10 mouse cellular contexts compared by ENCODE assay signal in the genomic region with DNA sequence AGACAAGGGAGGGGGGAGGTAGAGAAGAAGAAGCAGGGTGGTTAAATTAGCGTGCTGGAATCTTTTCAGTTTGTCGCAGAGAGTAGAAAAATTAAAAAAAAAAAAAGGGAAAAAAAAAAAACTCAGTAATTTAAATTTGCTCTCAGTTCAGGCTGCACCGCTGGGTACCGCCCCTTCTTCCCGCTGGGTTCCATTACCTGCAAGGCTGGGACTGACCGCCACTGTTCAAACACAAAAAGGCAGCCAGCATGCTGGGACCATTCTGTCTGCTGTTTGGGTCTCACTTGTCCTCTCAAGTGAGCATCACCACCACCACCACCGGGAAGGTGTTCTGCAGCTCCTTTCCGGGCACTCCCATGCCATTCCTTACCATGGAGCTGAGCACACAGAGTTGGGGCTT.
DNase-seq lines count a peak whose midpoint lies in the region; ATAC-seq and TF ChIP-seq lines count a peak whose summit lies in the region.
"Had no signal": no experiment of that assay in that cellular context is flagged by ENCODE, and none has a peak within 500 bp of the region (broad histone marks: within the 10 kb centered on the region; RNA-seq: fewer than 3 reads in every experiment).

No protein-coding gene starts in this region.

- TF ChIP-seq CTCF in hindbrain, postnatal 0 days (IDR thresholded peaks at IDR 0.05; ENCODE audit: low read depth), result no peak

- H3K27me3 ChIP-seq in hindbrain, postnatal 0 days (ENCODE audit: insufficient read depth, low read length), result no peaks in the 10 kb centered on the region
- H3K27me3 ChIP-seq in liver, embryonic 12.5 days (replicated peaks), result no peaks in the 10 kb centered on the region
- H3K27me3 ChIP-seq: megakaryocyte, embryonic 14.5 days had no signal

- ATAC-seq in hindbrain, postnatal 0 days, result no peak
- ATAC-seq in liver, embryonic 12.5 days, result no peak

- peak overlapping the region; percentile 40; the same call in 1 of the 2 replicates for H3K9ac ChIP-seq in hindbrain, postnatal 0 days (replicated peaks; ENCODE audit: low read length)
- H3K9ac ChIP-seq in liver, embryonic 12.5 days, result no peak overlapping the region

- H3K36me3 ChIP-seq in hindbrain, postnatal 0 days (ENCODE audit: insufficient read depth, low read length), result no peaks in the 10 kb centered on the region
- no peaks in the 10 kb centered on the region for H3K36me3 ChIP-seq in liver, embryonic 12.5 days

- H3K4me3 ChIP-seq in hindbrain, postnatal 0 days (ENCODE audit: low read length), result peak overlapping the region; percentile 40
- no peak overlapping the region for H3K4me3 ChIP-seq in liver, embryonic 12.5 days
- H3K4me3 ChIP-seq: megakaryocyte, embryonic 14.5 days had no signal

- peak overlapping the region; percentile 61 for H3K4me2 ChIP-seq in hindbrain, postnatal 0 days (ENCODE audit: low read depth, low read length)
- no peak overlapping the region for H3K4me2 ChIP-seq in liver, embryonic 12.5 days

- 17% methylated on average over 8 of the region's 8 CpGs for WGBS in hindbrain, postnatal 0 days
- WGBS in liver, embryonic 12.5 days (ENCODE audit: insufficient replicate concordance), result 39% methylated on average over 8 of the region's 8 CpGs

- H3K4me1 ChIP-seq in hindbrain, postnatal 0 days (ENCODE audit: insufficient read depth, low read length), result no peaks in the 10 kb centered on the region
- H3K4me1 ChIP-seq in liver, embryonic 12.5 days, result no peaks in the 10 kb centered on the region
- H3K4me1 ChIP-seq: megakaryocyte, embryonic 14.5 days had no signal

- H3K9me3 ChIP-seq in hindbrain, postnatal 0 days (ENCODE audit: low read length), result no peaks in the 10 kb centered on the region
- H3K9me3 ChIP-seq in liver, embryonic 12.5 days (replicated peaks), result no peaks in the 10 kb centered on the region

- peak; percentile 1 for DNase-seq in cerebellum, adult 11 months
- DNase-seq in cerebellum, adult 8-10 months, result no peak
- peak; percentile 32 for DNase-seq in layer of hippocampus, adult 9-11 months
- no peak for DNase-seq in layer of hippocampus, postnatal 14 days (ENCODE audit: low spot score in 2 of 2)
- peak; percentile 9 for DNase-seq in hindbrain, postnatal 0 days (ENCODE audit: low spot score)
- DNase-seq in right cerebral cortex, adult 18-20 months, result peak; percentile 51
- no peak for DNase-seq in ovary, postnatal 36 days (ENCODE audit: low spot score)
- DNase-seq: thymus, adult 18-20 months had no signal

- 0 out of 2 replicates have a peak overlapping the region, but pooled peaks have one; percentile 7 for H3K27ac ChIP-seq in hindbrain, postnatal 0 days
- H3K27ac ChIP-seq in liver, embryonic 12.5 days, result no peak overlapping the region

Comparison
In these comparisons a context has a peak if more than half of its experiments do, and no peak if none do; other contexts are left out.
1. DNase-seq: peak in cerebellum, adult 11 months (single experiment), layer of hippocampus, adult 9-11 months (single experiment), hindbrain, postnatal 0 days (single experiment) and right cerebral cortex, adult 18-20 months (single experiment); none in cerebellum, adult 8-10 months (single experiment), layer of hippocampus, postnatal 14 days (0 of 2) and ovary, postnatal 36 days (single experiment).